Mouse (Mus musculus) embryonic fibroblast, embryonic 13.5 days (primary cell): Measurements from ENCODE around the gene Madd.

ENCODE experiments used
- CTCF ChIP-seq: IDR thresholded peaks from 2 replicates; pipeline ENCODE4 v1.5.1; 2011; ENCODE audit warnings: mild to moderate bottlenecking, control low read depth, low read length, moderate library complexity, borderline replicate concordance; ENCODE audit not compliant: insufficient read depth
- POLR2A ChIP-seq: IDR thresholded peaks from 2 replicates; pipeline ENCODE4 v1.6.1; 2011; ENCODE audit warnings: low read depth, mild to moderate bottlenecking, control low read depth, low read length, moderate library complexity

DNA sequence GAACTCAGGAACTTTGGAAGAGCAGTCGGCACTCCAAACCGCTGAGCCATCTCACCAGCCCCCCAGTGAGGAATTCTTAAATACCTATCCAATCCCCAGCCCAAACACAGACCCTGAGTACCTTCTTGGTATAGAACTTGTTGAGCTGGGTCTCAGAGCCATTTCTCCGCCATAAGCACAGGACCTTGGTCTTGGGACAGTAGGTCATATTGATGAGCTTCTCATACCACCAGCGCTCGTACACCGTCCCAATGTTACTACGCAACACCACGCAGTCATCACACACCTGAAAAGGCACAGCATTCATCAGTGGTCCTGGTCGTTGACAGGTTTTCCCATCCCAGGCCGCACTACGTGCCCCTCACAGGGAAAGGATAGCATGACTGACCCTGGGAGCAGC lies 40.2 kb downstream of the Madd start:
- TF ChIP-seq POLR2A: no peak
- no peak for TF ChIP-seq CTCF
